Mouse (Mus musculus) forebrain, postnatal 0 days (tissue): ENCODE measurements around the gene Clcn3. TPM values are rescaled to one million over a fixed set of nuclear protein-coding genes. Genes with fewer than 3 reads are reported as not detected.
A peak's percentile ranks its signal among the peaks of the same experiment; 100 is the strongest.

ENCODE experiments used
- ATAC-seq: fragments of 200-750 bp; cut with Nextera tagmentation; 2 replicates; pipeline ENCODE4 v1.8.0; 2017; ENCODE audit warnings: mild to moderate bottlenecking, moderate library complexity
- DNase-seq: peaks from one replicate; pipeline ENCODE4 v3.0.0-alpha.2; 2015
- H3K27ac ChIP-seq: fragments of 300-500 bp; sonication (generic); 2 replicates; pipeline ENCODE4 v1.5.1; 2014; ENCODE audit warnings: low read depth, mild to moderate bottlenecking, antibody characterized with exemption, low read length, moderate library complexity, mixed read lengths
- H3K27me3 ChIP-seq: fragments of 300-500 bp; sonication (generic); 2 replicates; pipeline ENCODE4 v1.6.1; 2014; ENCODE audit warnings: mild to moderate bottlenecking, low read length, mixed read lengths; ENCODE audit not compliant: insufficient read depth
- H3K36me3 ChIP-seq: fragments of 300-500 bp; sonication (generic); 2 replicates; pipeline ENCODE4 v1.6.1; 2014; ENCODE audit warnings: mild to moderate bottlenecking, moderate library complexity; ENCODE audit not compliant: insufficient read depth
- H3K4me1 ChIP-seq: fragments of 300-500 bp; sonication (generic); 2 replicates; pipeline ENCODE4 v1.6.1; 2014; ENCODE audit warnings: antibody characterized with exemption; ENCODE audit not compliant: insufficient read depth
- H3K4me2 ChIP-seq: fragments of 300-500 bp; sonication (generic); 2 replicates; pipeline ENCODE4 v1.6.1; 2014; ENCODE audit warnings: low read depth, mild to moderate bottlenecking, moderate library complexity
- H3K4me3 ChIP-seq: fragments of 300-500 bp; sonication (generic); 2 replicates; pipeline ENCODE4 v1.5.1; 2014; ENCODE audit warnings: low read depth, low read length, mixed read lengths
- H3K9ac ChIP-seq: fragments of 300-500 bp; sonication (generic); 2 replicates; pipeline ENCODE4 v1.6.1; 2014; ENCODE audit warnings: mild to moderate bottlenecking
- H3K9me3 ChIP-seq: fragments of 300-500 bp; sonication (generic); 2 replicates; pipeline ENCODE4 v1.6.1; 2016; ENCODE audit warnings: low read length
- CTCF ChIP-seq: sonication (generic); IDR thresholded peaks from 2 replicates; pipeline ENCODE4 v1.5.1; 2016; ENCODE audit warnings: antibody characterized with exemption, control low read depth, low read depth
- WGBS: fragments of 180-500 bp; shearing (Covaris S2); extraction: QIAGEN DNeasy Blood & Tissue Kit; methylation state at CpG from one replicate; pipeline ENCODE4 v1.1.7; 2014; 5-methylcytosine and 5-hydroxymethylcytosine counted together
- polyA plus RNA-seq: library from polyadenylated mRNA; unstranded; fragments of >200 nt; fragmentation: Nextera tagmentation; extraction: Ambion mirVana; gene quantifications from 2 replicates; pipeline ENCODE4 v1.2.1, GENCODE M21; 2015
- total RNA-seq: library from RNA; depleted of rRNA; stranded (reverse); fragments of >200 nt; gene quantifications from 2 replicates; pipeline ENCODE4 v1.2.3, GENCODE M21; 2014

Clcn3 gene
- total and polyA plus RNA-seq, 2 experiments from 2014 or later, result 74.4 to 109 TPM

DNA sequence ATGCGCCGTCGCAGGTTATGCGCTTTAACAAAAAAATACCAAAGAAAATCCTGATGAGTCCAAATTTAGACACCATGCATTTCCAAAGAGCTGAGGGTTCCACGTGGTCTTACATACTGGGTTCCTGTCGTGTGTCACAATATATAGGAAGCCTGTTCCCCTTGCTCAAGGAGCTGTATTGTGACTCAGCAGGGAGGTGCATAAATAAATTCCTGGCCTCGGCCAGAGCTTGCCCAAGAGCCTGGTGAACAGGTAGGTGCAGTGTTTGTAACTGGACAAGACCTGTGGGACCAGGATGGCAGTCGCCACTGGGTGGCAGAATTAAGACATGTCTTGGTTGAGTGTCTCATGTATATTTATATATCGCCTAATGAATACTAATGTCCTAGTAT, 584 bp upstream of the Clcn3 start:
- peak overlapping the region; percentile 74 for H3K9ac ChIP-seq
- H3K27me3 ChIP-seq, result no peaks in the 10 kb centered on the region
- WGBS, result 6% methylated on average over 9 of the region's 9 CpGs
- no peaks in the 10 kb centered on the region for H3K36me3 ChIP-seq
- peak; percentile 69 for TF ChIP-seq CTCF
- DNase-seq (no peak), ATAC-seq (no peak; the same call in none of the 2 replicates)
- peak overlapping the region; percentile 87 for H3K4me3 ChIP-seq
- peak overlapping the region; percentile 75 for H3K27ac ChIP-seq
- peaks cover 3% of the 10 kb centered on the region for H3K4me1 ChIP-seq
- H3K9me3 ChIP-seq, result no peaks in the 10 kb centered on the region
- peak overlapping the region; percentile 98 for H3K4me2 ChIP-seq

DNA sequence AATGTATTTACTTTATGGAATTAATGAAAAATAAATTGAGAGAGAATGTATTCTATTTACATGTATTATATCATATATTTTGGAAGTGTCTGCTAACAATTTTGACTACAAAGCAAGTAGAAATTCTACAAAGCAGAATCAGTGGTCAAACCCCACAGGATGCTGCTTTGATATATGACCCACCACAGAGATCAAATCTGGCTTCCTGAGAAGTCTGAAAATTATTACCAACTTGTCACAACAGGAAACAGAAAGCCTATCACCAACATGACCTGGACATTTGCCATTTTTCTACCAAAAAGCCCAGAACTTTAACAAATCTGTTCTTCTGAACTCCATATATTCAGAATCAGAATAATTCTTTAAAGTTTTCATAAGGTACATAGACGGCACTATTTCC, 1.7 kb downstream of the Clcn3 start:
- H3K27ac ChIP-seq, result no peak overlapping the region
- no peaks in the 10 kb centered on the region for H3K9me3 ChIP-seq
- no peak overlapping the region for H3K9ac ChIP-seq
- H3K4me1 ChIP-seq, result peaks cover 3% of the 10 kb centered on the region
- ATAC-seq (no peak), DNase-seq (no peak)
- TF ChIP-seq CTCF, result no peak
- no peaks in the 10 kb centered on the region for H3K27me3 ChIP-seq
- H3K4me3 ChIP-seq, result no peak overlapping the region
- WGBS, result 54% methylated on average over 1 of the region's 1 CpGs
- no peaks in the 10 kb centered on the region for H3K36me3 ChIP-seq
- no peak overlapping the region for H3K4me2 ChIP-seq

DNA sequence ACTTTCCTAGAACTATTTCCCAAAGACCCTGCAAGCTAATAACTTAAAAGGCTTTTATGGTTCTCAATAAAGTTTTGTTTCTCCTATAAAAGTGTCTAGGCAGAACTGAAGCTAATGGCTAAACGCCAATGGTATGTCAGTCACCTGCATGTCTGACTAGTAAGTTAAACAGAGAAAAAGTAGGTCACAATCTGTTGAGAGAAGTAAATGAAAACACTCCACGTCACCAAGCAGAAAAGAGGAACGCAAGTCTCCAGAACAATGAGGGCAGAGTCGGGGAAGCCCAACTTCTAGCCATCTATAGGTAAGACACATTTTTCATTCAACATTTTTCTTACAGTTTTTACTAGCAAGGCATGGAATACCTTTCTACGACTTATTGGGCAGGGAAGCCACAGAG, 4.6 kb downstream of the Clcn3 start:
- no peak overlapping the region for H3K4me3 ChIP-seq
- DNase-seq (no peak), ATAC-seq (no peak)
- H3K9ac ChIP-seq, result no peak overlapping the region
- no peak overlapping the region for H3K27ac ChIP-seq
- H3K9me3 ChIP-seq, result no peaks in the 10 kb centered on the region
- H3K36me3 ChIP-seq, result no peaks in the 10 kb centered on the region
- 70% methylated on average over 5 of the region's 5 CpGs for WGBS
- TF ChIP-seq CTCF, result no peak
- peaks cover 3% of the 10 kb centered on the region for H3K4me1 ChIP-seq
- H3K4me2 ChIP-seq, result no peak overlapping the region
- no peaks in the 10 kb centered on the region for H3K27me3 ChIP-seq

DNA sequence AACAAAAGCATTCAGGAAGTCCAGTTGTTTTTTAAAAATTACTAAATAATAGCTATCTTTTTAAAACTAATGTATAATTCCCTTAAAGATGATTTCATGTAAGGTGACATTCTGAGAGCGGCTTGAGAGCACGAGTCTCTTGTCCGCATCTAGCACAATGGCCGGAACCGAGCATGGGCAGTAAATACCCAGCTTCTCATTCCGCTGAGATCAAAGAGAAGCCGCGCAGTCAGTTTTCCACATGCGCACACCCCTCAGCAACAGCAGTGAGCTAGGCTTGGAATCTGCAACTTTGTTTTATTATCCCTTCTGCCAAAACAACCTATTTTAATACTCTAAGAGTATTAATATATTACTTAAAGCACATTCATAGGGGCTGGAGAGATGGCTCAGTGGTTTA, 6.3 kb downstream of the Clcn3 start:
- TF ChIP-seq CTCF, result no peak
- no peaks in the 10 kb centered on the region for H3K27me3 ChIP-seq
- WGBS, result 85% methylated on average over 9 of the region's 9 CpGs
- no peaks in the 10 kb centered on the region for H3K36me3 ChIP-seq
- H3K9ac ChIP-seq, result no peak overlapping the region
- peaks cover 3% of the 10 kb centered on the region for H3K4me1 ChIP-seq
- ATAC-seq (no peak), DNase-seq (no peak)
- no peak overlapping the region for H3K4me2 ChIP-seq
- no peak overlapping the region for H3K4me3 ChIP-seq
- no peaks in the 10 kb centered on the region for H3K9me3 ChIP-seq
- H3K27ac ChIP-seq, result no peak overlapping the region

DNA sequence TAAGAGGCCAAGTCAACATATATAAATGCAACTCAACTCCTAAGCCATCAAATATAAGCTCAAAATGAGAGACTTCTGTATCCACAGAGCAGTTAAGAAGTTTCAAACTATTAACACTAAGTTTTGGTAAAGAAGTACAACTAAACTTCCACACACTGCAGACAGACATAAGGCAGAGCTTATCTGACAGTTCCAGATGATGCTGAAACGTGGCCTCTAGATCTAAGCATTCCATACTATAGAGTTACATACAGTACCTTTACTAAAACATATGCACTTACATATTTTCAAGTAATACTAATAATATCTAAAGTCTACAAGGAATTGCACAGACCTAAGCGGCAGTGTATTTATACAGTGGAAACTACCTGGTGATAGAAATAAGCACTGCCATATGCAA, 8.3 kb downstream of the Clcn3 start:
- Histone ChIP-seq H3K36me3 (no peaks in the 10 kb centered on the region), H3K4me2 (no peak overlapping the region), H3K9ac (no peak overlapping the region), H3K4me3 (no peak overlapping the region), H3K27ac (no peak overlapping the region), H3K9me3 (no peaks in the 10 kb centered on the region), H3K27me3 (no peaks in the 10 kb centered on the region), H3K4me1 (no peaks in the 10 kb centered on the region; the same call in 1 of the 2 replicates)
- TF ChIP-seq CTCF, result no peak
- DNase-seq (no peak), ATAC-seq (no peak)
- WGBS, result 84% methylated on average over 2 of the region's 2 CpGs

DNA sequence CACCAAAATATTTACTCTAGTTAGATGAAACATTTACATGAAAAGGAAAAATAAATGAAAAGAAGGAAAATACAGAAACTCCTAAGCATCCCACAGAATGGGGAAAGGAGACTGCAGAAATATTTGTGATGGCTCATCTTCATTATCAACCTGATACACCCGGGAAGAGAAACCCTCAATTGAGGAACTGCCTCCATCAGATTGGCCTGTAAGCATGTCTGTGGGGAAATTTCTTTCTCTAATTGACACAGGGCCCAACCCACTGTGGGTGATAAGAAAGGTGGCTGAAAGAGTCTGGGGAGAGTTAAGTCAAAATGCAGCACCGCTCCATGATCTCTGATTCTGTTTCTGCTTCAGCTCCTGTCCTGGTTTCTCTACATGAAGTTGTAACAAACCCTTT, 9.7 kb downstream of the Clcn3 start:
- TF ChIP-seq CTCF, result no peak
- no peak overlapping the region for H3K4me2 ChIP-seq
- H3K36me3 ChIP-seq, result no peaks in the 10 kb centered on the region
- H3K4me1 ChIP-seq, result no peaks in the 10 kb centered on the region; the same call in 1 of the 2 replicates
- DNase-seq (no peak), ATAC-seq (no peak)
- no peak overlapping the region for H3K9ac ChIP-seq
- H3K9me3 ChIP-seq, result no peaks in the 10 kb centered on the region
- no peak overlapping the region for H3K4me3 ChIP-seq
- no peak overlapping the region for H3K27ac ChIP-seq
- WGBS, result 90% methylated on average over 2 of the region's 2 CpGs
- H3K27me3 ChIP-seq, result no peaks in the 10 kb centered on the region

DNA sequence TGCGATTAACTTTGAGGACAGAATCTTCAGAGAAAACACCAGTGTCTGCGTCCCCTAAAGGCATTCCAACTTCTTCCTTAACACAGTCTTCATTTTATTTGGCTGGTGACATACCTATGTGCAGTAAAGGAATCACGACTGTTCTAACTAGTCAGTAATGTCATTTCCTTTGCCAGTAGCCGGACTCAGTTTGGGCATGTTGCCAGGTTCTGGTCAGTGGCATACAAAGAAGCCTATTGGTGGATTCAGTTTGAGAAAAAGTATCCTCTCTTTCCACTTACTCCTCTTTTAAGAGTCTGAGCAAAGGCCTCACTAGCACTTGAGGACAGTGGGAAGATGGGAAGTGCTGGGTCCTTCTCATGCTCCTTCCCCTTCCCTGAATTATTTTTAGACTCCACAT, 11.3 kb downstream of the Clcn3 start:
- 51% methylated on average over 4 of the region's 4 CpGs for WGBS

DNA sequence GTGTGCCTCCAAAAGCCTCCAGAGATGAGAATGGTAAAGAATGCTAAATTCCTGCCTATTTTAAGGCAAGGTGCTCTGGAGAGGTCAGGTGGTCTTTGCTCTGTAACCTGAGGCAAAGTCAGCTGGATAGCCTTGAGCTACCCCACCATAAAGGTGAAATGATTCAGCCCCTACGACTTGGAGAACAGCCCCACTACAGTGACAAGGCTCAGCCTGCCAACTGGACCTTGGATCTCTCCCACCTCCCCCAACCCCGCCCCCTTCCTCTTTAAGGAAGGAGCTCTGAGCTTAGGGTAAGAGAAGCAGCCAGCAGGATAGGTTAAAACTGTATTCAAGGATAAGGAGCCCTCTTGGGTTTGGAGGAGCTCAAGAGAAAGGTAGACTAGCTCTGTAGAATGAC, 14.0 kb downstream of the Clcn3 start:
- H3K27ac ChIP-seq, result no peak overlapping the region
- no peak for DNase-seq
- H3K27me3 ChIP-seq, result no peaks in the 10 kb centered on the region
- WGBS, result 53% methylated on average over 2 of the region's 2 CpGs
- no peak overlapping the region for H3K4me2 ChIP-seq
- no peak for TF ChIP-seq CTCF
- no peaks in the 10 kb centered on the region; the same call in 1 of the 2 replicates for H3K4me1 ChIP-seq
- H3K9ac ChIP-seq, result no peak overlapping the region
- ATAC-seq, result no peak
- no peaks in the 10 kb centered on the region for H3K36me3 ChIP-seq
- no peaks in the 10 kb centered on the region for H3K9me3 ChIP-seq
- no peak overlapping the region for H3K4me3 ChIP-seq

More for the DNA sequence above, 11.3 kb downstream of the Clcn3 start:
- Histone ChIP-seq H3K9ac (no peak overlapping the region), H3K4me2 (no peak overlapping the region), H3K9me3 (no peaks in the 10 kb centered on the region), H3K27ac (no peak overlapping the region), H3K4me1 (no peaks in the 10 kb centered on the region; the same call in 1 of the 2 replicates), H3K27me3 (no peaks in the 10 kb centered on the region), H3K36me3 (no peaks in the 10 kb centered on the region), H3K4me3 (no peak overlapping the region)
- ATAC-seq, result no peak
- DNase-seq, result peak; percentile 27
- no peak for TF ChIP-seq CTCF
